Mouse (Mus musculus) layer of hippocampus, adult 9-10 months (tissue): ENCODE measurements around the gene Oca2.

ENCODE experiments used
- DNase-seq: peaks from one replicate; pipeline ENCODE4 v3.0.0; 2022; ENCODE audit warnings: low spot score

Oca2 gene

GRCm38 (mm10) chr7:56382706-56383105 lies 143.1 kb downstream of the Oca2 start:
- peak; percentile 9 for DNase-seq

GRCm38 (mm10) chr7:56388295-56388694 lies 148.7 kb downstream of the Oca2 start:
- no peak for DNase-seq

- no peak for DNase-seq
Observed at GRCm38 (mm10) chr7:56418182-56418836, 178.7 kb downstream of the Oca2 start.

- peak; percentile 21 for DNase-seq
Observed at GRCm38 (mm10) chr7:56419253-56419844, 179.8 kb downstream of the Oca2 start.

GRCm38 (mm10) chr7:56421946-56422345 lies 182.4 kb downstream of the Oca2 start:
- peak; percentile 52 for DNase-seq

- no peak for DNase-seq
Observed at GRCm38 (mm10) chr7:56423548-56423947, 184.0 kb downstream of the Oca2 start.

GRCm38 (mm10) chr7:56460814-56461520 lies 221.4 kb downstream of the Oca2 start:
- peak; percentile 7 for DNase-seq

- no peak for DNase-seq
Observed at GRCm38 (mm10) chr7:56498242-56498641, 258.7 kb downstream of the Oca2 start.

GRCm38 (mm10) chr7:56499319-56499718 lies 259.8 kb downstream of the Oca2 start:
- DNase-seq, result no peak

GRCm38 (mm10) chr7:56499767-56500166 lies 260.2 kb downstream of the Oca2 start:
- DNase-seq, result no peak

GRCm38 (mm10) chr7:56500438-56500837 lies 260.9 kb downstream of the Oca2 start:
- DNase-seq, result no peak

- no peak for DNase-seq
Observed at GRCm38 (mm10) chr7:56518581-56518980, 279.0 kb downstream of the Oca2 start.

GRCm38 (mm10) chr7:56519741-56520140 lies 280.2 kb downstream of the Oca2 start:
- no peak for DNase-seq

GRCm38 (mm10) chr7:56534856-56535255 lies 295.3 kb downstream of the Oca2 start:
- no peak for DNase-seq

- no peak for DNase-seq
Observed at GRCm38 (mm10) chr7:56549226-56549625, 309.7 kb downstream of the Oca2 start.

- DNase-seq, result no peak
Observed at GRCm38 (mm10) chr7:56551804-56552203, 312.2 kb downstream of the Oca2 start.
